Mouse (Mus musculus) stomach, postnatal 0 days (tissue): Measurements from ENCODE around the gene Atp2a1. TPM values are rescaled to one million over a fixed set of nuclear protein-coding genes. Genes with fewer than 3 reads are reported as not detected.
A peak's percentile ranks its signal among the peaks of the same experiment; 100 is the strongest.

ENCODE experiments used
- ATAC-seq: fragments of 200-750 bp; cut with Nextera tagmentation; 2 replicates; pipeline ENCODE4 v1.8.0; 2017; ENCODE audit not compliant: low FRiP score, low TSS enrichment
- DNase-seq: peaks from one replicate; pipeline ENCODE4 v3.0.0-alpha.2; 2016; ENCODE audit warnings: low spot score
- H3K27ac ChIP-seq: fragments of 300-500 bp; sonication (generic); replicated peaks from 2 replicates; pipeline ENCODE4 v1.5.1; 2014; ENCODE audit warnings: mild to moderate bottlenecking, control low read depth
- H3K27me3 ChIP-seq: fragments of 300-500 bp; sonication (generic); 2 replicates; pipeline ENCODE4 v1.6.1; 2014; ENCODE audit warnings: low read length; ENCODE audit not compliant: control insufficient read depth, insufficient read depth
- H3K36me3 ChIP-seq: fragments of 300-500 bp; sonication (generic); 2 replicates; pipeline ENCODE4 v1.6.1; 2014; ENCODE audit warnings: low read length, mixed read lengths; ENCODE audit not compliant: control insufficient read depth, insufficient read depth
- H3K4me1 ChIP-seq: fragments of 300-500 bp; sonication (generic); replicated peaks from 2 replicates; pipeline ENCODE4 v1.6.1; 2014; ENCODE audit warnings: antibody characterized with exemption; ENCODE audit not compliant: control insufficient read depth, insufficient read depth
- H3K4me2 ChIP-seq: fragments of 300-500 bp; sonication (generic); replicated peaks from 2 replicates; pipeline ENCODE4 v1.6.1; 2014; ENCODE audit warnings: low read depth, mild to moderate bottlenecking, control low read depth, moderate library complexity
- H3K4me3 ChIP-seq: fragments of 300-500 bp; sonication (generic); 2 replicates; pipeline ENCODE4 v1.5.1; 2014; ENCODE audit warnings: low read depth, low read length, control low read depth
- H3K9ac ChIP-seq: fragments of 300-500 bp; sonication (generic); 2 replicates; pipeline ENCODE4 v1.6.1; 2014; ENCODE audit warnings: mild to moderate bottlenecking, low read length, control low read depth, mixed read lengths
- H3K9me3 ChIP-seq: fragments of 300-500 bp; sonication (generic); 2 replicates; pipeline ENCODE4 v1.6.1; 2016; ENCODE audit warnings: low read length; ENCODE audit not compliant: control insufficient read depth
- CTCF ChIP-seq: IDR thresholded peaks from 2 replicates; pipeline ENCODE4 v1.5.1; 2016; ENCODE audit warnings: antibody characterized with exemption, low read depth, mild to moderate bottlenecking, moderate library complexity
- EP300 ChIP-seq: optimal IDR thresholded peaks from 2 replicates; pipeline ENCODE3; 2016; ENCODE audit warnings: antibody characterized with exemption
- WGBS: fragments of 180-500 bp; shearing (Covaris S2); extraction: QIAGEN DNeasy Blood & Tissue Kit; methylation state at CpG from one replicate; pipeline ENCODE4 v1.1.7; 2014; 5-methylcytosine and 5-hydroxymethylcytosine counted together
- polyA plus RNA-seq: library from polyadenylated mRNA; unstranded; fragments of >200 nt; fragmentation: Nextera tagmentation; extraction: Ambion mirVana; gene quantifications from 2 replicates; pipeline ENCODE4 v1.2.1, GENCODE M21; 2015

Atp2a1 gene
- polyA plus RNA-seq, 1 experiment from 2014 or later: 0.59 TPM

- H3K4me3 ChIP-seq: no peak overlapping the region
- H3K4me2 ChIP-seq: no peak overlapping the region
- no peaks in the 10 kb centered on the region for H3K27me3 ChIP-seq
- peaks cover 29% of the 10 kb centered on the region for H3K36me3 ChIP-seq
- ATAC-seq: no peak
- WGBS: 94% methylated on average over 15 of the region's 15 CpGs
- H3K27ac ChIP-seq: no peak overlapping the region
- no peak overlapping the region for H3K9ac ChIP-seq
- TF ChIP-seq CTCF (no peak), EP300 (no peak)
- H3K4me1 ChIP-seq: no peaks in the 10 kb centered on the region
- no peaks in the 10 kb centered on the region for H3K9me3 ChIP-seq
- no peak for DNase-seq
Measured at GRCm38 (mm10) chr7:126445104-126445815, 17.6 kb downstream of the Atp2a1 start.

GRCm38 (mm10) chr7:126444536-126444935 lies 18.4 kb downstream of the Atp2a1 start:
- 92% methylated on average over 9 of the region's 9 CpGs for WGBS
- H3K9ac ChIP-seq: no peak overlapping the region

GRCm38 (mm10) chr7:126443997-126444396 lies 18.9 kb downstream of the Atp2a1 start:
- TF ChIP-seq EP300 (no peak), CTCF (no peak)
- 89% methylated on average over 10 of the region's 10 CpGs for WGBS
- H3K4me1 ChIP-seq: no peaks in the 10 kb centered on the region
- H3K27me3 ChIP-seq: no peaks in the 10 kb centered on the region
- H3K9ac ChIP-seq: no peak overlapping the region
- no peaks in the 10 kb centered on the region for H3K9me3 ChIP-seq
- H3K4me2 ChIP-seq: no peak overlapping the region
- DNase-seq: no peak
- no peak for ATAC-seq
- no peak overlapping the region for H3K4me3 ChIP-seq
- peaks cover 29% of the 10 kb centered on the region for H3K36me3 ChIP-seq
- no peak overlapping the region for H3K27ac ChIP-seq

More at GRCm38 (mm10) chr7:126444536-126444935, 18.4 kb downstream of the Atp2a1 start:
- no peak for ATAC-seq
- no peak overlapping the region for H3K27ac ChIP-seq
- H3K4me3 ChIP-seq: no peak overlapping the region
- no peak overlapping the region for H3K4me2 ChIP-seq
- TF ChIP-seq CTCF (no peak), EP300 (no peak)
- no peaks in the 10 kb centered on the region for H3K4me1 ChIP-seq
- no peaks in the 10 kb centered on the region for H3K27me3 ChIP-seq
- peaks cover 29% of the 10 kb centered on the region for H3K36me3 ChIP-seq
- no peak for DNase-seq
- no peaks in the 10 kb centered on the region for H3K9me3 ChIP-seq

GRCm38 (mm10) chr7:126440134-126440533 lies 22.8 kb downstream of the Atp2a1 start:
- no peak overlapping the region for H3K9ac ChIP-seq
- TF ChIP-seq CTCF: no peak
- TF ChIP-seq EP300: no peak
- no peaks in the 10 kb centered on the region for H3K4me1 ChIP-seq
- no peak for DNase-seq
- WGBS: 76% methylated on average over 9 of the region's 9 CpGs
- H3K27me3 ChIP-seq: no peaks in the 10 kb centered on the region
- peaks cover 17% of the 10 kb centered on the region for H3K36me3 ChIP-seq
- no peaks in the 10 kb centered on the region for H3K9me3 ChIP-seq
- no peak for ATAC-seq
- no peak overlapping the region for H3K27ac ChIP-seq
- no peak overlapping the region for H3K4me3 ChIP-seq
- no peak overlapping the region for H3K4me2 ChIP-seq

GRCm38 (mm10) chr7:126436851-126437250 lies 26.1 kb downstream of the Atp2a1 start:
- no peaks in the 10 kb centered on the region for H3K4me1 ChIP-seq

GRCm38 (mm10) chr7:126435801-126436200 lies 27.1 kb downstream of the Atp2a1 start:
- Histone ChIP-seq H3K4me1 (no peaks in the 10 kb centered on the region), H3K27ac (no peak overlapping the region), H3K27me3 (no peaks in the 10 kb centered on the region), H3K4me2 (no peak overlapping the region), H3K9ac (no peak overlapping the region; the same call in 1 of the 2 replicates), H3K4me3 (no peak overlapping the region), H3K9me3 (no peaks in the 10 kb centered on the region), H3K36me3 (peaks cover 3% of the 10 kb centered on the region; the same call in 1 of the 2 replicates)
- DNase-seq (no peak), ATAC-seq (no peak)
- TF ChIP-seq EP300 (no peak), CTCF (no peak)
- 73% methylated on average over 3 of the region's 3 CpGs for WGBS

More at GRCm38 (mm10) chr7:126436851-126437250, 26.1 kb downstream of the Atp2a1 start:
- Histone ChIP-seq H3K36me3 (peaks cover 10% of the 10 kb centered on the region; the same call in 1 of the 2 replicates), H3K4me3 (no peak overlapping the region), H3K9ac (no peak overlapping the region), H3K27me3 (no peaks in the 10 kb centered on the region), H3K4me2 (no peak overlapping the region), H3K27ac (no peak overlapping the region), H3K9me3 (no peaks in the 10 kb centered on the region)
- ATAC-seq: peak; percentile 71
- no peak for TF ChIP-seq EP300
- peak; percentile 93 for TF ChIP-seq CTCF
- peak; percentile 72 for DNase-seq
- 18% methylated on average over 8 of the region's 8 CpGs for WGBS
